ENCODE assay signal across 12 mouse cellular contexts in genomic region chr11:75204472-75204871, GRCm38 (mm10). TPM values are rescaled to one million over a fixed set of nuclear protein-coding genes. Genes with fewer than 3 reads are reported as not detected.
DNase-seq lines count a peak whose midpoint lies in the region; ATAC-seq and TF ChIP-seq lines count a peak whose summit lies in the region.
"Had no signal": no experiment of that assay in that cellular context is flagged by ENCODE, and none has a peak within 500 bp of the region (broad histone marks: within the 10 kb centered on the region; RNA-seq: fewer than 3 reads in every experiment).

No protein-coding gene starts in this region.

- peak overlapping the region; percentile 87 for H3K27ac ChIP-seq in cerebellum, adult 2 months (ENCODE audit: insufficient read depth, low read length)
- no peak overlapping the region for H3K27ac ChIP-seq in kidney, embryonic 16.5 days (ENCODE audit: low read length)
- H3K27ac ChIP-seq in midbrain, embryonic 13.5 days: peak overlapping the region; percentile 56

- no peak for ATAC-seq in kidney, embryonic 16.5 days (ENCODE audit: low FRiP score, low TSS enrichment)
- no peak for ATAC-seq in midbrain, embryonic 13.5 days
- no peak for ATAC-seq in CD4-positive, CD25-positive, alpha-beta regulatory T cell, adult 4 months

- 0 out of 2 replicates have a peak overlapping the region, but pooled peaks have one; percentile 31 for H3K9ac ChIP-seq in kidney, embryonic 16.5 days (replicated peaks; ENCODE audit: low read length)
- no peak overlapping the region for H3K9ac ChIP-seq in midbrain, embryonic 13.5 days (replicated peaks)

- H3K9me3 ChIP-seq in kidney, embryonic 16.5 days (ENCODE audit: low read length): no peaks in the 10 kb centered on the region
- no peaks in the 10 kb centered on the region for H3K9me3 ChIP-seq in midbrain, embryonic 13.5 days
- H3K9me3 ChIP-seq: G1E had no signal

- no peak overlapping the region for H3K4me3 ChIP-seq in cerebellum, adult 2 months (replicated peaks; ENCODE audit: insufficient read depth, low read depth, low read length)
- no peak overlapping the region for H3K4me3 ChIP-seq in kidney, embryonic 16.5 days (ENCODE audit: low read length)
- no peak overlapping the region for H3K4me3 ChIP-seq in midbrain, embryonic 13.5 days (replicated peaks)

- peaks cover 76% of the 10 kb centered on the region for H3K4me1 ChIP-seq in cerebellum, adult 2 months (ENCODE audit: control insufficient read depth, insufficient read depth, low read length)
- H3K4me1 ChIP-seq in kidney, embryonic 16.5 days (ENCODE audit: insufficient read depth, low read length): peaks cover 18% of the 10 kb centered on the region
- peaks cover 72% of the 10 kb centered on the region for H3K4me1 ChIP-seq in midbrain, embryonic 13.5 days (replicated peaks)

- H3K27me3 ChIP-seq in cerebellum, adult 2 months (ENCODE audit: control insufficient read depth, insufficient read depth, low read length): no peaks in the 10 kb centered on the region
- H3K27me3 ChIP-seq in kidney, embryonic 16.5 days (ENCODE audit: insufficient read depth, low read length): 0 out of 2 replicates have a peak, but pooled peaks cover 3% of the 10 kb centered on the region
- H3K27me3 ChIP-seq in midbrain, embryonic 13.5 days: no peaks in the 10 kb centered on the region

- TF ChIP-seq POLR2A in cerebellum, adult 2 months (IDR thresholded peaks at IDR 0.05; ENCODE audit: borderline replicate concordance, insufficient read depth, low read length): no peak

- DNase-seq in cerebellum, adult 2 months: peak in 1 of 2 experiments; percentile 50
- no peak for DNase-seq in cerebellum, adult 11 months
- DNase-seq in kidney, postnatal 14 days: no peak
- peak; percentile 28 for DNase-seq in T-cell, adult 2 months (ENCODE audit: low spot score)
- DNase-seq in spleen, adult 12 weeks (ENCODE audit: low spot score): no peak
- DNase-seq: adrenal gland, postnatal 36 days; kidney, postnatal 10 days; liver had no signal

- no peak overlapping the region for H3K4me2 ChIP-seq in kidney, embryonic 16.5 days (replicated peaks; ENCODE audit: low read depth, low read length)
- H3K4me2 ChIP-seq in midbrain, embryonic 13.5 days (replicated peaks): no peak overlapping the region

- 14% methylated on average over 9 of the region's 9 CpGs for WGBS in cerebellum, adult 2 months
- WGBS in kidney, embryonic 16.5 days: 44% methylated on average over 9 of the region's 9 CpGs
- WGBS in midbrain, embryonic 13.5 days: 36% methylated on average over 9 of the region's 9 CpGs

- H3K36me3 ChIP-seq in kidney, embryonic 16.5 days (ENCODE audit: insufficient read depth, low read length): no peaks in the 10 kb centered on the region
- 0 out of 2 replicates have a peak, but pooled peaks cover 1% of the 10 kb centered on the region for H3K36me3 ChIP-seq in midbrain, embryonic 13.5 days
- H3K36me3 ChIP-seq: G1E had no signal

- no peak for TF ChIP-seq CTCF in cerebellum, adult 2 months (IDR thresholded peaks at IDR 0.05; ENCODE audit: borderline replicate concordance, insufficient read depth, low read depth, low read length)

RNA-seq across cellular contexts. Expression of gene Rtn4rl1, which starts 10.9 kb away (rescaled TPM):
- 23.9 and 28.6 TPM in 2 replicates for polyA plus RNA-seq in cerebellum, adult 2 months (2012; rRNA removed)
- polyA plus RNA-seq in kidney, embryonic 16.5 days (2015; fragmentation: Nextera tagmentation; extraction: Ambion mirVana): 3.8 and 5.0 TPM in 2 replicates
- polyA plus RNA-seq in midbrain, embryonic 13.5 days (2015; fragmentation: Nextera tagmentation; extraction: Ambion mirVana): 12.4 and 12.7 TPM in 2 replicates
- polyA plus RNA-seq in CD4-positive, CD25-positive, alpha-beta regulatory T cell, adult 4 months (2017; shearing (Covaris generic)): 1 to 10 TPM; 1.5 to 1.8 TPM
- polyA plus RNA-seq: G1E had no signal

RNA-seq across cellular contexts. Expression of gene Dph1, which starts 13.4 kb away (rescaled TPM):
- 18.6 and 19.3 TPM in 2 replicates for polyA plus RNA-seq in cerebellum, adult 2 months (2012; rRNA removed)
- 28.2 and 28.4 TPM in 2 replicates for polyA plus RNA-seq in kidney, embryonic 16.5 days (2015; fragmentation: Nextera tagmentation; extraction: Ambion mirVana)
- polyA plus RNA-seq in midbrain, embryonic 13.5 days (2015; fragmentation: Nextera tagmentation; extraction: Ambion mirVana): 14.9 and 15.4 TPM in 2 replicates
- 10 to 100 TPM; 11.0 to 20.6 TPM for polyA plus RNA-seq in CD4-positive, CD25-positive, alpha-beta regulatory T cell, adult 4 months (2017; shearing (Covaris generic))

RNA-seq across cellular contexts. Expression of gene Ovca2, which starts 25.8 kb away (rescaled TPM):
- polyA plus RNA-seq in cerebellum, adult 2 months (2012; rRNA removed): 15.3 and 16.3 TPM in 2 replicates
- polyA plus RNA-seq in kidney, embryonic 16.5 days (2015; fragmentation: Nextera tagmentation; extraction: Ambion mirVana): 26.1 and 26.9 TPM in 2 replicates
- polyA plus RNA-seq in midbrain, embryonic 13.5 days (2015; fragmentation: Nextera tagmentation; extraction: Ambion mirVana): 19.8 and 22.4 TPM in 2 replicates
- 10 to 100 TPM; 19.2 to 29.4 TPM for polyA plus RNA-seq in CD4-positive, CD25-positive, alpha-beta regulatory T cell, adult 4 months (2017; shearing (Covaris generic))

RNA-seq across cellular contexts. Expression of gene Hic1, which starts 35.2 kb away (rescaled TPM):
- 3.0 and 3.7 TPM in 2 replicates for polyA plus RNA-seq in cerebellum, adult 2 months (2012; rRNA removed)
- 16.1 and 16.2 TPM in 2 replicates for polyA plus RNA-seq in kidney, embryonic 16.5 days (2015; fragmentation: Nextera tagmentation; extraction: Ambion mirVana)
- polyA plus RNA-seq in midbrain, embryonic 13.5 days (2015; fragmentation: Nextera tagmentation; extraction: Ambion mirVana): 1.2 and 2.4 TPM in 2 replicates
- polyA plus RNA-seq in CD4-positive, CD25-positive, alpha-beta regulatory T cell, adult 4 months (2017; shearing (Covaris generic)): under 1 TPM in 1 of 2 experiments, not detected in 1; 0.36 TPM
